Mouse (Mus musculus) thymus, postnatal 25 days (tissue): ENCODE measurements around the gene Grip1.

Experiments used
- DNase-seq: peaks from one replicate; pipeline ENCODE4 v3.0.0; 2022

Gene Grip1

DNA sequence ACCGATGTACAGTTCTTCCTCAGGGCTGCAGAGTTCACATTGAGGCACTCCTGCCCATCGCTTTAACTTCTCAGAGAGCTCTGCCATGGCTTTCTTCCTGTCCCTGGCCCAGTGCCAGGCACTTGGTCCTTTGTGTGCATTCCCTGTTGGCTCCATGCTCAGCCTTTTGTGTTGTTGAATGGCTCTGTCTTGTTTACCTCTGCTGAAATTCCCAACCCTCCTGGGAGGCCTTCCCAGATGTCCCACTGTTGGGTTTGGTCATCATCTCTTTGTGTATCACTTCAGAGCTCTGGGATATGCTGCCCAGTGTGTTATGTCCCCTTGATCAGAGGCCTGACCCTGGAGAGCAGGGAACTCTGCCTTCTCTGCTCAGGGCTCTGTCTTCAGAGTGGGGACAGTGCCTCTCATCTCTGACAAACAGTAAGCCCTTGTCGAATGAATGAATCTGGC, 230.8 kb downstream of the Grip1 start:
- no peak for DNase-seq

DNA sequence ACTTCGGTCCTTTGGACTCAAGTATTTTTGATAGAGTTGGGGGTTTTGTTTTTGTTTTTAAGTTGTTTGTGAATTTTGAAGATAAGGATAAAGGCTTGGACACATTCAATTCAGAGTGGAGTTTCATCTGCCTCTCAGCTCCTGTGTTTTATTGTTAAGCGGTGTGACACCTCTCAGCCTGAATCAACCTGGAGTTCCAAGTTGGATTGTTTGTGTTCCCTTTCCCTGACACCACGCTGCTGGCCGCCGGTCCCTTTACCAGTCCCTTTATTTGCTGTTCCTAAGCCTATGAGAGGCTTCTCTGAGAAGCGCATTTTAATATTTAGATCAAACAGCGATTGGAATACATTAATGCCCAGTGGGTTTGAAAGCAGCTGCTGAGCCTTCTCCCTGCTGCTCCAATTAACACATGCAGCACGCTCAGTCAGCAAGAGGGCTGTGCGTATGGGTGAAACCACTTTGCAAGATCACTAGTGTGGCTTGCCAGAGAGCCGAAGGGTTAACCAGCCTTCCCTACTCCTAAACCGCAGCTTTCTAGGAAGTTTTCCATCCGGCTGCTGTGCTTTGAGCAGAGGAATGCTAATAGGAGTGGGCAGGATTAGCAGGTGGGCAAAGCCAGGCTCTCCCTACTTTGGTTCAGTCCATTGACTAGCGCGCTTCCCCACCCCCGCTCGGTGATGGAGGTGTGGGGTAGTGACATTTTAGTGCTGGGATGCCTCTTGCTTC, 237.9 kb downstream of the Grip1 start:
- DNase-seq: no peak

DNA sequence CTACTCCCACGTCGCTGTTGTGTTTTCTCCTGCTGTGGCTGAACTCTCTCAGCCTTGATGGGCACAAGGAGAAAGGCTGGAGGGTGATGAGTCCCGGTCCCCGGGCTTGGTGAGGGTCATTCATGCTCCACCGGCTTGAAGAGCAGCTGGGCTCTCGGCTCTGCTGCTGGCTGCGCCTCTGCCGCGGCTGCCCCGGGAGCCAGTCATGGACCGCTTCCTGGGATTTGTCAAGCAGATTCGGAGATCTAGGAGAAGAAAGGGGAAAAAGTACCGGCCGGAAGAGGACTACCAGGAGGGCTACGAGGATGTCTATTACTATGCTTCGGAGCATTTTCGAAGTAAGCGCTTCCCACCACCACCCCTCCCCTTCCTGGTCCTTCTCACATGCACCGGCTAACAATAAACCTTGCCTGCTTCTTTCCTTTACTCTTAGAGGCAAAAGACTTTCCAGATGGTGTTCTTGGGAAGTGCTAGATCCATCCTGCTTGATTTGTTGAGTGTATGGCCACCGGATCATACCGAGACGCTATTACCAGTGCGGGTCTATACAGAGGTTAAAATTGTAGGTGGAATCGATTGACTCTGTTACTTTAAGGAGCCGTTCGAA, 238.8 kb downstream of the Grip1 start:
- no peak for DNase-seq

DNA sequence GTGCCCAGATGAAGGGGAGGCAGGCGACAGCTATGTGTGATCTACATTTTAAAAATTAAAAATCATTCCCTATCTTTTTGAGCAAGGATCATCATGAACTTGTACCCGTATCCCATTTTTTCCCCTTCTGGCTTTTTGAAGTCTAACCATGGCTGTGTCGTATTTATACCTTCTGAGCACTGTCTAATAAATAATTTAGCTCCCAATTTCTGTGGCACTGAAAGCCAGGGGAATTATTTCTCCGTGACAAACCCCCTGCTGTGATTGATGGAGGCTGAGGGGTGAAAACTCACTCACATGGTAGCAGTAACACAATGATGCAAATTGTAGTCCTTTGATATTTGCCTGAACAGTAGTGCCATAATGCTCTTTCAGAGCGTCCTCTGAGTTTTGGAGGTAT, 239.8 kb downstream of the Grip1 start:
- DNase-seq: no peak

DNA sequence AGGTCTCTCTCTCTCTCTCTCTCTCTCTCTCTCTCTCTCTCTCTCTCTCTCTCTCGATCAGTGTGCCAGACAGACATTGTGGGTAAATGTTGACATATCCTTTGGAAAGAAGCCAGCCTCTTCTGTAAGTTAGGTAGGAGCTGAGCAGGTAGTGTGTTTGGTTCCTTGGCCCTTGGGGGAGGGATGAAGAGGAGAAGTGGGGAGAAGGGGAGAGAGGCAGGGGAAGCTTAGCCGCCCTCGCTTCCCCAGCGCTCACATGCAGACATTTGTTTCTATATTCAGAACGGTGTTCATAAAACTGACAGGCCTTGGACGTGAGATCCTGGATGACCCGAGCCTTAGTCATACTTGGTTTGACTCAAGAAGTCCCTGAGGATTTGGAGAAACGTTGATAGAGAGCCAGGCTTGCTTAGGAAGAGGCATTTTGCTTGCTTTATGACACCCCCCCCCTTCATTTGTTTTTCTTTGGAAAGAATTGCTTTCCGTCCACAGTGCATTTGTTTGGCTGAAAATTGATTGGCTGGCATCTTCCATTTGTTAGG, 243.7 kb downstream of the Grip1 start:
- no peak for DNase-seq

DNA sequence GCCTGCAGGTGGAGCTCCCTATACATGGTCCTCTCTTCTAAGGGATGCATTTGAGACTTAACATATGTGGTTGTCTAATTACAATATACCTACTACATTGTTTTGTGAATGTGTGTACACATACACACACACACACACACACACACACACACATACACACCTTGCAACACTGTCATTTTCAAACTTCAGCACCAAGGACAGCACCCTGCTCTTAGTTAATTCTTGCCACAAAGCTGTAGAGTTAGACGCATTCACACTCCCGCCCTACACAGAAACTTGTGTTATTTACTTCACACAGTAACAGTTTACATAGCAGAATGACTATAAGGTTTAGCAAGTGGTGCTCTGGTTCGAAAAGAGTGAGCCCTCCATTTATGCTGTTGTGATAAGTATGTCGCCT, 251.7 kb downstream of the Grip1 start:
- no peak for DNase-seq

DNA sequence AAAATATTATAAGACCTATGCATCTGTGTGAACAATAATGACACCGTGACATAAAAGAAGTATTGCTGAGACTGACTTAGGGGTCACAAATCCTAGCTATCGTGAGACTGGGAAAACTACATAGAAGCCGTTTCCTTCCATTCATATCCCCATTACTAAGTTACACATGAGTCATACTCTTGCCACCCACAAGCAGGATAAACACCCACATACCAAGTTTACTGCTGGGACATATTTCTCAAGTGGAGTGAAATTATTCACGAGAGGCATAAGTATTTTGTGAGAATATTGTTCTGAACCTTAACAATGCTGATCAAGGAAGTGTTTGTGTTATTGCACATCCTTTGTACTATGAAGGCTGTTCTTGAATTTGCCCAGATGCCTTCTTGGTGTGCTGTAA, 252.7 kb downstream of the Grip1 start:
- DNase-seq: no peak

DNA sequence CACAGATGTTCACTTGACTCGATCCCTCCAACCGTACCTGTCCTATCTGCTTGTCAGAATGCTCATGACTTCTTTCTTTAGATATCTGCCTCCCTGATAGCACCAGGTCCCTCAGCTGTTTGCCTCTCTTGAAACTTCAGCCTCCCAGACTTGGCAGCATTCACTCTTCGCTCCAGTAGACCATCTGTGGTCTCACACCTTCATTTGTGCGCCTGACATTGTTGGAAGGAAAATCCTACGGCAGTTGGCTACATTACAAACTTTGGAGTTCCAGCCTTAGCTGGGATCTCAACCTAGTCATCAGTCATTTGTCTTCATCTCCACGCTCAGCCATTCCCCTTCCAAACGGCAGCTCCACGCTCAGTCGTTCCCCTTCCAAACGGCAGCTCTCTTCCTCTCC, 253.4 kb downstream of the Grip1 start:
- no peak for DNase-seq

DNA sequence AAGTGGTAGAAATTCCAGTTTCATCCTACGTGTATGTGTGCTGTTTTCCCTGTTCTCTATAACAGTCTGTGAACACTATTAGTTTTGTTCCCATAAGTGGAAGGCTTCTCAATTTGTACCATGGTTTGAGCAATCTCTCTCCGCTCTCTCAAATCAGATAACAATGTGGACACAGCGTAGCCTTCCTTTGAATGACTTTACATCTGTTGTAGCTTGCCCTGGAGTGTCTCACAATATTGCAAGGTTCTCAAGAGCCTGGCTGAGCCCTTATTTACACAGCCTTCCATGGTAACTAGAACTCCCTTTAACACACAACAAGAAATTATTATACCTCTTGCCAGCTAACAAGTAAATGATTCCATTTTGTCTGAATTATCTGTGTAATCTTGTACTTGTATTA, 268.3 kb downstream of the Grip1 start:
- DNase-seq: no peak

DNA sequence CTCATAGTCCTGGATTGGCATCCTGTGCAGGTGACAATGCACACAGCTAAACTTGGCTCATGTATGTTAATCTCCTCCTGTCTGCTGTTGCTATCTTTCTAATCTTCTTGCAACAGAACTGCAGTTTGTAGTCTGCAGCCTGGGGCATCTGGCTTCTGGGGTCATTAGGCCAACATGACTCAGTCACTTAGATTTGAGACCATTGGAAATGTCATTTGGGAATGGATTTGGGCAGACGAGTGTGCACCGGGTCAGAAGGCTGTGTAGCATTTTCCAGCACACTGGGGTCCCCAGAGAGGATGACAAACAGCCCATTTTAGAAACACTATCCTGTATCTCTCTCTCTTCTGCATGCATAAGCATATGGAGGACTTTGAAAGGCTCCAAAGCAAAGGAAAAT, 268.8 kb downstream of the Grip1 start:
- DNase-seq: no peak

DNA sequence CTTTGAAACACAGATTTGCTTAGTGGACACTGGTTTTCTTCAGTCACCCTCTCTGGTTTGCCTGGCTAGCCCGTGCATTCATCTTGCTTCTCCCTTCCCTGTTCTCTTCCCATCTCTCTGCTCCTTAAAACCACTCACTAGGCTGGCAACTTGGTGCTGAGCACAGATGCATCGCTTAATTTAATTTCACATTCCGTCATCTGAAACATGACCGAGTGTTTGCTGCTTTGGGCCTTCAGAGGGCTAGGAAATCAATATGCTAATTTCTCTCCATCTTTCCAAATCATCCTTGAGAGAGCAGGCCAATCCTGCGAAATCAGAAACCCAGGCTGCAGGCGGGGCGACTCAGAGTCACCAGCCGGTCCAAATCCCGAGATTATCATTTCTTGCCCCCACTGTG, 270.0 kb downstream of the Grip1 start:
- no peak for DNase-seq

DNA sequence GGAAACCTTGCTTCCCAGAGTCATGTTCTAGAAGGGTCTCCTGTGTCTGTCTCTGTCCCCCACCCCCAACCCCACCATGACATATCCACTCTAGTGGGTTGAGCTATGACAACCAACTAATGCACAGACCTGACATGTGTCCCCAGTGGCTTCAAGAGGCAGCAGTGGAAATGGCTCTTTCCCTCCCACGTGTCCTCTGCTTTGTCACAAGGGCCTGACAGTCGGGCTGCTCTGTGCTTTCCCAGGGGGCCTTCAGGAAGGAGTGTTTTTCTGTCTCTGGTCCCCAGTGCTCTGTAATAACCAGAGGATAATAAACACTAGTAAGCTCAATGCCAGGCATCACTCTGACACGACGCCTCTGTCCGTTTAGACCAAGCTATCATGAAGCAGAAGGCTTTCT, 271.7 kb downstream of the Grip1 start:
- no peak for DNase-seq

DNA sequence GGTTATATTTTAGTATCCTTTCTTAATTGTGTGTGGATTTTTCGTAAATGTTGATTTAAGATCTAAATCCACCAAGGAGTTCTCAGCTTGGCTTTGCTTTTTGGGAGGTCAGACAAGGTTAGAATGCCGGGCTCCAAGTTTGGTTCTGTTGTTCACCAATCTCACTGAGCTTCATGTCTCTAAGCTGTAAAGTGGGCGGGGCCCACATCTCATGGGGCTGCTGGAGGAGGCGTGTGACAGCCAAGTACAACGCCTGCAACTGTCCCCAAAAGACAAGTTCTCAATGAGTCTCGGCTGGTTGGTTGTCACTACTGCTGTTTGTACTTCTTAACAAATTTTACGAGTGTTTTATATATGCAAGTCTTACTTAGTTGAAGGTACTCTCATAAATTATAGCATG, 272.3 kb downstream of the Grip1 start:
- DNase-seq: no peak

DNA sequence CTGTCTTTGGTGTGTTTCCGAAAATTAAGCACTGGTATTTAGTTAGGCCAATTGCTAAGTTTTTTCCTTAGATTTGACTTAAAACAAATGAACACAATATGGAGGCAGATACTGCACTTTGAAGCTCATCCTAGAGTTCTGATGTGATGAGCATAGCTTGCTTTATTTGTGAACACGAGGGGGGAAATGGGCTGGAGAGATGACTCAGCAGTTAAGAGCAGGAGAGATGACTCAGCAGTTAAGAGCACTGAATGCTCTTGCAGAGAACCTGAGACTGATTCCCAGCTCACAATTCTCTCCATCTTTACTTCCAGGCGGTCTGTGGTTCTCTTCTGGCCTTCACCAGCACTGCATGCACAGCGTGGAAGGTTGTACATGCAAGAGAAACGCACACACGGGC, 273.3 kb downstream of the Grip1 start:
- no peak for DNase-seq

DNA sequence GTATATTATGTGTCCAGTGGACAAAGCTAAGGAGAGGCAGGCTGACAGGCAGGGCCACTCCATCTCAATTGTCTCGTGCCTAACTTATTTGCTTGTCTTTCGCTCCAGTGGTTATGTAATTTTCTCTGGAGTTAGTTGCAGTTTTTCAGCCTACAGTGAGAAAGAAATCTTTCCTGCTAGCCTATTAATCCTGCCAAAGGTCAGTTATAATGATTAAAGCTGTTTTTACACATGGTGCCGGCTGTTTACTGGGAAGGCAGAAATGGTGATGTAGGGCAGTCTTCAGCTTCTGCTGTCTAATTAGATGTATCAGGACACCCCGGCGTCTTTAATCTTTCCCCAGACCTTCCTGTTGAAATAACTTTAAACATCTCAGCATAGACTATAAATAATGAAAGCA, 276.6 kb downstream of the Grip1 start:
- no peak for DNase-seq

DNA sequence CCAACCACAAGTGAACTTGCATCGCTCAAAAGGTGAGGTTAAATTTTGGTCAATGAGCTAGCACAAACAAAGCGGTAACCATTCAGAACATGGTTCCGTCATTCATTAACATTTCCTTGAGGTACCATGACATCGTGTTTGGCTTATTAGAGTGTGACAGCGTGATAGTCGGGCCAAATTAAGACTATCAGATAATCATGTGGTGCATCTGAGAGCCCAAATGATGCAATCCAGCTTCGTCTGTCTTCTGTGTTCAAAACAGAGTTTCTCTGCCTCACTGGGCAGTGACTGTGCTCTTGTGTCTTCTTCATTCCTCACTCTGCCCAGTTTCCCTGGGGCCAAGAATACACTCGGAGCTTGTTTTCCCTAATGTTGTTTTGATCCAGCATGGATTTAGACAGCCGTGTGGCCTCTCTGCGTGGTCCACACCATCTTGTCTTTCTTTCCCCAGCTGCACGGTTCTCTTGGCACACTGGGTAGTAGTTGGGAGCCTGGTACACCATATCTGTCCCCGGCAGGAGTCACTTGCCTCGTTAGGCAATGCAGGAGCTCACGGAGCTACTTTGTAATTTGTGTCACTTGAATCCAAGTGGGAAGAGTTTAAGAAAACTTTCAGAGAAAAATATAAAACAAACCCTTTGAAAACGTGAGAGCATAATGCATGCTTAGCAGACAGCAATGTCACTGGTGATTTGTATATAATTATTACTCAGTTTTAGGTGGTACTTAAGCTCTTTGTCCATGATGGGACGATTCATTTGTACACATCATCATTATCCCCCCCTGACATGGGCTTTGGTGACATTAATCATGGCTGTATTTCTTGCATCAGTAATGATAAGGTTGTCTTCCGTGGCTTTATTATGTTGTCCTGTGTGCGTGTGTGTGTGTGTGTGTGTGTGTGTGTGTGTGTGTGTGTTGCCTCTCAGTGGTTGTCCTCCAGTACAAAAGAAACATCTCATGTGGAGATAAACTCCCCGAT, 281.7 kb downstream of the Grip1 start:
- DNase-seq: no peak

DNA sequence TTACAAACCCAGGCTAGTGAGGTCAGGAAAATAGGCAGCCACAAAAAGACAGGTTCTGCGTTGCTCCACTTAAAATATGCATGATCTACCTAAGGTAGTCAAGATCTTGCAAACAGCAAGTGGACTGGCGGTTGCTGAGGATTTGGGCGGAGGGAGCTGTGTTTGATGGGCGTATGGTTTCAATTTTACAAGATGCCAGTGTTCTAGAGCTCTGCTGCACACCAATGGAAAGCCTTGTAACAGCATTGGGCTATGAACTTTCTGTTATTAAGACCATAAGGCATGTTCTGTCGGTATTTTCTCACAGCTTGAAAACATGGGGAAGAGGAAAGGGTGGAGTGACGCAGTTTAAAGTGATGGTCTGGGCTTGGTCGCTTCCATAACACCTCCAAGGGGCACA, 285.8 kb downstream of the Grip1 start:
- no peak for DNase-seq

DNA sequence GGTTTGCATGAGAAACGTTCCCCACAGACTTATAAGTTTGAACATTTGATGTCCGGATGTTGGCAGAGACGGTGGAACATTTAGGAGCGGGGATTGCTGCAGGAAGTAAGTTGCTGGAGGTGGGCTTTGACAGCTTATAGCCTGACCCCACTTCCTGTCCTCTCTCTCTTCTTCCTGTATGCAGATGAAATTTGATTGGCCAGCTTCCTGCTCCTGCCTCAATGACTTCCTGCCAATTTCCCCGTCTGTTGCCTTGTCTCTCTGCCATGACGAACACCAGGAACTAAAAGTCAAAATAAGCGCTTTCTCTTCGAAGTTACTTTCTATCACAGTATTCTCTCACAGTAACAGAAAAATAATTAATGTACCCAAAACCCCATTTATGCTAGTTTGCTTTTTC, 289.1 kb downstream of the Grip1 start:
- no peak for DNase-seq

DNA sequence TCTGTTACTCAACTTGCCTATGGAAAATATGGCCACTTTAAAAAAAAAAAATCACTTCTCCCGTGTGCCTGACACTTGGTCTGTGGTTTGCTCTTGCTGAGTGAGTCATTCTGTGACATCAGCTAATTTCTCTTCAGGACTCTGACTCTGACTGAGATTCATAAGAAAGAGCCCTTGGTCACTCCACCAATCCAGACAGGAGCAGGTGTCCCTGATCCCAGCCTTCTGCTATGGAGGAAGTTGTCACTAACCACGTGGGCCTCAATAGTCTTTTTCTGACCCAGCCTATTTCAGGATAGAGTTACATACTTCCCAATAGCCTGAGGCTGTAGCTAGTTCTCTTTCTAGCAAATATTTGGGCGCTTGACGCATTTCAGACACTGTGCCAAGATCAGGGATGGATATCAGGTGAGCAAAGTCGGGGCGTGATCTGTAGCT, 298.8 kb downstream of the Grip1 start:
- DNase-seq: no peak

DNA sequence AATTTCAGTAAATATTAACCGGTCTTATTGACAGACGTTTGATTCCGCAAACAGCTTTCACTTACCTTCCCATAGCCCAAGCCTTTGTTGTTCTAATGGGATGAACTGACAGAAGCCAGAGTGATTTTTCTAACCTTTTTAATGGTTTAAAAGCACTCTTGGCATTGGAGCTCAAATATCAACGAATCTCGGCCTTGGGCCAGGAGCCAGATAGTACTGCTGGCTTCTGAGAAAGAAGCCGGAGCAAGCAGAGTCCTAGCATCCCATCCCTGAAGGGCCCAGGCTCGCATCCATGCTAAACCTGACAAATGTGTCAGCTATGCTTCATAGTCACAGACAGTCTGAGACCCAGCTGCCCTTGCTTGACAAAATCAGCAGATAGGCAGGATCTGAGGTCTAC, 302.6 kb downstream of the Grip1 start:
- DNase-seq: no peak

DNA sequence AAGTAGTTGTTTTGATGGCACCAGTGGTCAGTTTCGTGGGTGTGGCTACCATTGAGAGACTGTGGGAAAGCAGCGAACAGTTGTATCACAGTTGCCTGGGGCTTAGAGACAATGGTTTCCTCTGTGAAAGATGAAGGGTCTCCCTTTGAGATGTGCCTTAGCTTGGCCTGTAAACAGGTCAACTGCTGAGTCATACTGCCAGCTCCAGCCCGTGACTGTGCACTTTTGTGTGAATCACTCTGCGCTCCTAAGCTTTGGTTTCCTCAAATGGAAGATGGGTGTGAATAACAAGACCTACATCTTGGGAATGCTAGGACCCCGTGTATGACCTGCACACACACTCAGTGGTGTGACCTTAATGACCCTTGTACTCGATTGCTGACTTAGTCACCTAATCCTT, 303.6 kb downstream of the Grip1 start:
- no peak for DNase-seq

DNA sequence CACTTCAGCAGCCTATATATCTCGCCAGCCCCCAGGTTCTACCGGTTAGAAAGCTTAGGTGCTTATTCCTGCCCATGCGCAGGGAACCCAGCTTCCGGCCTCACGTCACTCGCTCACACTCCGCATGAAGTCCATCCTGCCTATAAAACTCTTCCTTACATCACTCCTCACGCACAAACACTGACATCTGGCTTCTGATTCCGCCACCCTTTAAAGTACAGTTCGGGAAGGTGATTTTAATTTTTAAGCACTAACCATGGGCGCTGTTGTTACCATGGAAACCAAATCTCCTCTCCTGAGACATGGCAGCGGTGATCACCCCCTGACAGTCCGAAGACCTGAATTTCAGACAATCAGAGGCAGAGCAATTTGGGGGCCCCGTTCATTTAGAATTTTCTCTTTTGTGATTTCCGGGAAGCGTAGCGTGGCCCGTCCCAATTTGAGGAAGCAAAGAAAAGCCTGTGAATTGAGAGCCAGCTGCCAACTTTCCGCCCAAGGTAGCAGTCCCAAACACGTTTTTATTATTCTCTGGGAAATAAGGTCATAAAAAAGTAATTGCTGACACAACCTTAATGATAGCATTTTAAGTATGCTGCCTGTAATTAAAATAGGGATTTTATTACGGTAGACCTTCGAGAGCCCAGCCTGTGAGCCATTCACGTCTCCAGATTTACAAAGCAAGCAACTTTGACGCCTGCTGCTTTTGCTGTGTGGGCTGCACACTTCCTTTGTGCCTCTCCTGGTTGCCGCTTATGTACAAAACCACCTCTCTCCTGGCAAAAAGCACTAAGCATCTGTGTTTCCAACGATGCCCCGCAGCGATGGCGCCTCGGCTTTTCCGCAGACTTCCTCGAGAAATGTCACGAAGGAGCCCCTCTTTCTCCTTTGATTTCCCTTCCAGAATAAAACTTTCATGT, 308.1 kb downstream of the Grip1 start:
- DNase-seq: no peak
